Mouse (Mus musculus) myocyte (in vitro differentiated cells): Measurements from ENCODE around the gene 1190002N15Rik.

Source experiments
- POLR2A ChIP-seq: IDR thresholded peaks from one replicate; pipeline ENCODE4 v1.6.1; 2011; ENCODE audit warnings: low read depth, mild to moderate bottlenecking, control low read depth, moderate library complexity; ENCODE audit not compliant: insufficient read length
- POLR2AphosphoS2 ChIP-seq: IDR thresholded peaks from one replicate; pipeline ENCODE4 v1.6.1; 2011; ENCODE audit warnings: low read depth, control low read depth; ENCODE audit not compliant: insufficient read length
- SRF ChIP-seq: IDR thresholded peaks from one replicate; pipeline ENCODE4 v1.6.1; 2011; ENCODE audit warnings: low read depth; ENCODE audit not compliant: control insufficient read depth, insufficient read length

DNA sequence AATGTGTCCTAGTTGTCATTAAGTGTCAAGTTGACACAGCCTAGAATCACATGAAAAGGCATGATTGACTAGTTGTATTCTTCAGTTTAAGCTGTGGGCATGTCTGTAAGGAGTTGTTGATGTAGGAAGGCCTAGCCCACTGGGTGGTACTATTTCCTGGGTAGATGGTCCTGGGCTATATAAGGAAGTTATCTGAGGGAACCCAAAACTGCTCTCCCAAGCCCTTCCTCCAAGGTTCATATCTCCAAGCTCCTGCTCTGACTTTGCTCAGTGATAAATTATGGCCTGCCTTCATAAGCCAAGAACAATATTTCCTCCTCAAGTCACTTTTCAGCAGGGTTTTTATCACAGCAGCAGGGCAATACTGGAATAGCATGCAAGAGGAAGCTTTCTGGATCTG lies 18.4 kb upstream of the 1190002N15Rik start:
- TF ChIP-seq POLR2AphosphoS2: no peak
- no peak for TF ChIP-seq POLR2A
- no peak for TF ChIP-seq SRF
